In the genomic region with DNA sequence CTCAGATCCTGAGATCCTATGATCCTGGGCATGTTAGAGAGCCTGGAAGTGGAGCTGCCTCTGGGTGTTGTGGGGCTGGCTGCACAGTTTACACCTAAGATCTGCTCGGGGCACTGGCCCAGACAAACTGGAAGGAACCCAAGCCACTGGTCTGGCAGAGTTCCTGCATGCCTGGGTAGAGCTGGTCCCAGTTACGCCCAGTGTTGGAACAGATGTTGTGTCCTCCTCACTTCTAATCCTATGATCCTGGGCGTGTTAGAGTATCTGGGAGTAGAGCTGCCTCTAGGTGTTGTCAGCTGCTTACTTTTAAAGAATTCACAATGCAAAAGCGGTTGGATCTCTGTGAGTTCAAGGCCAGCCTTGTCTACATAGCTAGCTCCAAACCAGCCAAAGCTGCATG, we compare ENCODE assay signal across 15 mouse cellular contexts.
DNase-seq lines count a peak whose midpoint lies in the region; ATAC-seq and TF ChIP-seq lines count a peak whose summit lies in the region.
"Had no signal": no experiment of that assay in that cellular context is flagged by ENCODE, and none has a peak within 500 bp of the region (broad histone marks: within the 10 kb centered on the region; RNA-seq: fewer than 3 reads in every experiment).

No protein-coding gene starts in this region.

- no peak for TF ChIP-seq POLR2A in myocyte (IDR thresholded peaks at IDR 0.05; ENCODE audit: insufficient read length, low read depth)

- H3K27me3 ChIP-seq in myocyte (ENCODE audit: control insufficient read depth, insufficient read depth, insufficient read length): no peaks in the 10 kb centered on the region
- H3K27me3 ChIP-seq: liver, embryonic 13.5 days; midbrain, embryonic 15.5 days; neural tube, embryonic 13.5 days had no signal

- no peak for ATAC-seq in CD4-positive, CD25-positive, alpha-beta regulatory T cell, adult 4 months
- ATAC-seq: forebrain, postnatal 0 days; midbrain, embryonic 15.5 days had no signal

- H3K4me2 ChIP-seq in myocyte (ENCODE audit: low read depth): peak overlapping the region; percentile 37
- H3K4me2 ChIP-seq: liver, embryonic 13.5 days; midbrain, embryonic 15.5 days; neural tube, embryonic 13.5 days had no signal

- peak; percentile 35 for DNase-seq in adrenal gland, adult 2 months
- DNase-seq in adrenal gland, postnatal 4 days (ENCODE audit: low spot score in 2 of 2): no peak
- DNase-seq in lung, postnatal 36 days: peak; percentile 25
- no peak for DNase-seq in lung, postnatal 10 days
- peak; percentile 68 for DNase-seq in gastrocnemius, postnatal 25 days
- no peak for DNase-seq in neural tube, embryonic 10.5 days (ENCODE audit: extremely low spot score, low spot score)
- DNase-seq: forebrain, postnatal 0 days; kidney, postnatal 4 days; liver, embryonic 13.5 days; right cerebral cortex, adult 18-20 months; thymus, adult 2 months had no signal

- H3ac ChIP-seq in myocyte (ENCODE audit: control insufficient read depth, insufficient read length): no peak overlapping the region

- H3K4me3 ChIP-seq in myocyte: no peak overlapping the region
- H3K4me3 ChIP-seq: liver, embryonic 13.5 days; midbrain, embryonic 15.5 days; neural tube, embryonic 13.5 days had no signal

- H3K79me2 ChIP-seq in myocyte (ENCODE audit: control insufficient read depth, insufficient read depth): no peaks in the 10 kb centered on the region

- no peaks in the 10 kb centered on the region for H3K36me3 ChIP-seq in myocyte (ENCODE audit: control insufficient read depth, insufficient read depth)
- H3K36me3 ChIP-seq: liver, embryonic 13.5 days; midbrain, embryonic 15.5 days; neural tube, embryonic 13.5 days had no signal

TF ChIP-seq in myocyte, 11 proteins besides CTCF, POLR2A, EP300 and RAD21:
- TF ChIP-seq MYOD1 (IDR thresholded peaks at IDR 0.05; ENCODE audit: control insufficient read depth in 1 of 3, insufficient read length in 2 of 3, low read depth in 2 of 3): peak; percentile 5 to 82 (median 57)
- no peak for TF ChIP-seq CEBPB (IDR thresholded peaks at IDR 0.05; ENCODE audit: insufficient read depth, poor library complexity, severe bottlenecking)
- no peak for TF ChIP-seq REST (IDR thresholded peaks at IDR 0.05; ENCODE audit: insufficient read depth, insufficient read length)
- TF ChIP-seq USF1 (IDR thresholded peaks at IDR 0.05; ENCODE audit: low read depth): no peak
- TF ChIP-seq TCF12 (IDR thresholded peaks at IDR 0.05; ENCODE audit: insufficient read depth, poor library complexity, severe bottlenecking): peak; percentile 71
- no peak for TF ChIP-seq E2F4 (IDR thresholded peaks at IDR 0.05; ENCODE audit: insufficient read depth)
- TF ChIP-seq POLR2AphosphoS2 (IDR thresholded peaks at IDR 0.05; ENCODE audit: insufficient read length, low read depth): no peak
- no peak for TF ChIP-seq TCF3 (IDR thresholded peaks at IDR 0.05; ENCODE audit: insufficient read length, low read depth)
- no peak for TF ChIP-seq MAX (IDR thresholded peaks at IDR 0.05; ENCODE audit: low read depth)
- no peak for TF ChIP-seq SRF (IDR thresholded peaks at IDR 0.05; ENCODE audit: control insufficient read depth, insufficient read length, low read depth)
- TF ChIP-seq MYOG (IDR thresholded peaks at IDR 0.05; ENCODE audit: control insufficient read depth in 1 of 3, insufficient read depth in 1 of 3, insufficient read length in 2 of 3, low read depth in 2 of 3): peak in 2 of 3 experiments; percentile 67 to 73

Comparison
In these comparisons a context has a peak if more than half of its experiments do, and no peak if none do; other contexts are left out.
1. DNase-seq: peak in adrenal gland, adult 2 months (single experiment), lung, postnatal 36 days (single experiment) and gastrocnemius, postnatal 25 days (single experiment); none in adrenal gland, postnatal 4 days (0 of 2), lung, postnatal 10 days (single experiment) and neural tube, embryonic 10.5 days (single experiment).